Mouse (Mus musculus) myocyte (in vitro differentiated cells): ENCODE data around the gene Adgra1.

ENCODE experiments used
- MYOD1 ChIP-seq, 3 experiments: IDR thresholded peaks; one replicate each; pipeline ENCODE4 v1.6.1; 2011; ENCODE audit warnings: control low read depth in 2 of 3, low read depth in 2 of 3, mild to moderate bottlenecking in 2 of 3, moderate library complexity in 1 of 3; ENCODE audit not compliant: insufficient read length in 2 of 3, control insufficient read depth in 1 of 3
- POLR2A ChIP-seq: IDR thresholded peaks from one replicate; pipeline ENCODE4 v1.6.1; 2011; ENCODE audit warnings: low read depth, mild to moderate bottlenecking, control low read depth, moderate library complexity; ENCODE audit not compliant: insufficient read length
- TCF3 ChIP-seq: IDR thresholded peaks from one replicate; pipeline ENCODE4 v1.6.1; 2011; ENCODE audit warnings: low read depth, control low read depth; ENCODE audit not compliant: insufficient read length
- USF1 ChIP-seq: IDR thresholded peaks from one replicate; pipeline ENCODE4 v1.6.1; 2011; ENCODE audit warnings: low read depth, mild to moderate bottlenecking, control low read depth, moderate library complexity

DNA sequence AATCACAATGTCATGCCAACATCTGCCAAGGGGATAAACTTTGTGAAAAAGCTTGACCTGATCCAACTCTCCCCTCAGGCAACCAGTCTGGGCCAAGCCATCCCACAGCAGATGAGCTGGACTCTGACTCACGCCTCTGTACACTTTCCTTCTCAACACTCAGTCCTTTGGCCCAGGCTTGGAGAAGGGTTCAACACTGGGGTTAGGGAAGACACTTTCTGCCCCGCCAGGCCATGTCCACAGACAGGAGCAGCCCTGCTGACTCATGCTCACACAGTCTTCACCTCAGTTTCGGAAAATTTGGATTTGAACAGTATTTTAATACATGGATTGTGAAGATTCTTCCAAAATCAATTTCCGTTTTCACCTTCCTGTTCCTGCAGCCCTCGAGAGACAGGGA, 442 bp upstream of the Adgra1 start:
- TF ChIP-seq TCF3 (no peak), USF1 (no peak), POLR2A (no peak), MYOD1 (IDR thresholded peaks at IDR 0.05; ENCODE audit: control insufficient read depth in 1 of 3, insufficient read length in 2 of 3, low read depth in 2 of 3) (no peak)
